Mouse (Mus musculus) MEL (cell line): Measurements from ENCODE around the gene Hist1h1e. TPM values are rescaled to one million over a fixed set of nuclear protein-coding genes. Genes with fewer than 3 reads are reported as not detected.
A peak's percentile ranks its signal among the peaks of the same experiment; 100 is the strongest.

Experiments used
- DNase-seq: peaks from one replicate; pipeline ENCODE4 v3.0.0; 2011; ENCODE audit warnings: low read depth, low spot score
- H3K27ac ChIP-seq: 2 replicates; pipeline ENCODE4 v1.5.1; 2012; ENCODE audit warnings: low read depth, mild to moderate bottlenecking, control low read depth, low read length, moderate library complexity; ENCODE audit not compliant: control insufficient read depth
- H3K27me3 ChIP-seq, 2 experiments: fragments of 150-350 bp in 1 of 2; sonication (generic) in 1 of 2; 2 replicates each; pipeline ENCODE4 v1.6.1; 2012; ENCODE audit warnings: low read length in 2 of 2, mild to moderate bottlenecking in 2 of 2, improper control_type of control experiment in 1 of 2, moderate library complexity in 1 of 2; ENCODE audit not compliant: insufficient read depth in 2 of 2, control insufficient read depth in 1 of 2
- H3K36me3 ChIP-seq, 2 experiments: 2 replicates each; pipeline ENCODE4 v1.6.1; 2012 to 2014; ENCODE audit warnings: low read length in 2 of 2, improper control_type of control experiment in 1 of 2, inconsistent platforms in 1 of 2, mild to moderate bottlenecking in 1 of 2; ENCODE audit not compliant: insufficient read depth in 2 of 2, control insufficient read depth in 1 of 2
- H3K4me1 ChIP-seq, 2 experiments: fragments of 150-350 bp in 1 of 2; sonication (generic) in 1 of 2; 2 replicates each; pipeline ENCODE4 v1.6.1; 2012; ENCODE audit warnings: low read length in 2 of 2, improper control_type of control experiment in 1 of 2, mild to moderate bottlenecking in 1 of 2; ENCODE audit not compliant: insufficient read depth in 2 of 2, control insufficient read depth in 1 of 2
- H3K4me3 ChIP-seq, 2 experiments: fragments of 150-350 bp in 1 of 2; sonication (generic) in 1 of 2; 2 replicates each; pipeline ENCODE4 v1.5.1; 2012; ENCODE audit warnings: low read depth in 2 of 2, low read length in 2 of 2, mild to moderate bottlenecking in 2 of 2, moderate library complexity in 2 of 2, control low read depth in 1 of 2, improper control_type of control experiment in 1 of 2; ENCODE audit not compliant: control insufficient read depth in 1 of 2, insufficient read depth in 1 of 2
- H3K79me2 ChIP-seq: 2 replicates; pipeline ENCODE4 v1.6.1; 2012; ENCODE audit warnings: mild to moderate bottlenecking, low read length, moderate library complexity; ENCODE audit not compliant: control insufficient read depth, poor library complexity, insufficient read depth
- H3K9ac ChIP-seq: 2 replicates; pipeline ENCODE4 v1.6.1; 2012; ENCODE audit warnings: low read depth, mild to moderate bottlenecking, control low read depth, low read length, moderate library complexity; ENCODE audit not compliant: control insufficient read depth, poor library complexity, severe bottlenecking
- H3K9me3 ChIP-seq: fragments of 150-350 bp; sonication (generic); replicated peaks from 2 replicates; pipeline ENCODE4 v1.6.1; 2012; ENCODE audit warnings: mild to moderate bottlenecking, low read length, improper control_type of control experiment, moderate library complexity; ENCODE audit not compliant: insufficient read depth
- CHD1 ChIP-seq: IDR thresholded peaks from 2 replicates; pipeline ENCODE4 v1.6.1; 2012; ENCODE audit warnings: low read depth, mild to moderate bottlenecking, inconsistent platforms, low read length, improper control_type of control experiment
- CHD2 ChIP-seq: IDR thresholded peaks from 2 replicates; pipeline ENCODE4 v1.6.1; 2011; ENCODE audit warnings: low read length, improper control_type of control experiment
- EP300 ChIP-seq, 2 experiments: IDR thresholded peaks; 2 replicates each; pipeline ENCODE4 v1.6.1; 2011; ENCODE audit warnings: improper control_type of control experiment in 2 of 2, low read length in 2 of 2, low read depth in 1 of 2, mild to moderate bottlenecking in 1 of 2
- GABPA ChIP-seq: IDR thresholded peaks from 2 replicates; pipeline ENCODE4 v1.6.1; 2012; ENCODE audit warnings: low read depth, mild to moderate bottlenecking, inconsistent platforms, low read length, improper control_type of control experiment, moderate library complexity
- GATA1 ChIP-seq: IDR thresholded peaks from 2 replicates; pipeline ENCODE4 v1.6.1; 2011; ENCODE audit warnings: low read depth, low read length, improper control_type of control experiment
- MAX ChIP-seq: IDR thresholded peaks from 2 replicates; pipeline ENCODE4 v1.6.1; 2011; ENCODE audit warnings: low read length, improper control_type of control experiment
- MYB ChIP-seq: IDR thresholded peaks from 2 replicates; pipeline ENCODE4 v1.6.1; 2011; ENCODE audit warnings: mild to moderate bottlenecking, low read depth, low read length, improper control_type of control experiment
- MYC ChIP-seq: IDR thresholded peaks from 2 replicates; pipeline ENCODE4 v1.6.1; 2011; ENCODE audit warnings: low read depth, mild to moderate bottlenecking, low read length, improper control_type of control experiment, moderate library complexity
- NRF1 ChIP-seq: IDR thresholded peaks from 2 replicates; pipeline ENCODE4 v1.6.1; 2014; ENCODE audit warnings: low read depth, mild to moderate bottlenecking, inconsistent platforms, low read length, improper control_type of control experiment, moderate library complexity; ENCODE audit not compliant: poor library complexity, insufficient read depth, severe bottlenecking
- POLR2AphosphoS2 ChIP-seq: IDR thresholded peaks from 2 replicates; pipeline ENCODE4 v1.6.1; 2011; ENCODE audit warnings: low read length, improper control_type of control experiment
- RCOR1 ChIP-seq: IDR thresholded peaks from 2 replicates; pipeline ENCODE4 v1.6.1; 2012; ENCODE audit warnings: low read depth, mild to moderate bottlenecking, inconsistent platforms, low read length, improper control_type of control experiment
- SMC3 ChIP-seq: IDR thresholded peaks from 2 replicates; pipeline ENCODE4 v1.6.1; 2011; ENCODE audit warnings: low read depth, low read length, improper control_type of control experiment
- TAL1 ChIP-seq: IDR thresholded peaks from 2 replicates; pipeline ENCODE4 v1.6.1; 2012; ENCODE audit warnings: mild to moderate bottlenecking, inconsistent platforms, low read length, moderate library complexity, mixed read lengths
- TCF12 ChIP-seq: IDR thresholded peaks from 2 replicates; pipeline ENCODE4 v1.6.1; 2014; ENCODE audit warnings: low read depth, mild to moderate bottlenecking, inconsistent platforms, low read length, improper control_type of control experiment, moderate library complexity
- UBTF ChIP-seq: IDR thresholded peaks from 2 replicates; pipeline ENCODE4 v1.6.1; 2012; ENCODE audit warnings: low read depth, mild to moderate bottlenecking, inconsistent platforms, low read length, improper control_type of control experiment, moderate library complexity, borderline replicate concordance; ENCODE audit not compliant: insufficient read depth
- USF1 ChIP-seq: IDR thresholded peaks from 2 replicates; pipeline ENCODE4 v1.6.1; 2014; ENCODE audit warnings: low read depth, mild to moderate bottlenecking, inconsistent platforms, low read length, improper control_type of control experiment, moderate library complexity
- ZKSCAN1 ChIP-seq: IDR thresholded peaks from 2 replicates; pipeline ENCODE4 v1.6.1; 2012; ENCODE audit warnings: low read depth, mild to moderate bottlenecking, inconsistent platforms, low read length, improper control_type of control experiment, moderate library complexity
- ZMIZ1 ChIP-seq: IDR thresholded peaks from 2 replicates; pipeline ENCODE4 v1.6.1; 2012; ENCODE audit warnings: low read depth, mild to moderate bottlenecking, inconsistent platforms, low read length, improper control_type of control experiment, moderate library complexity
- ZNF384 ChIP-seq: IDR thresholded peaks from 2 replicates; pipeline ENCODE4 v1.6.1; 2012; ENCODE audit warnings: low read depth, mild to moderate bottlenecking, inconsistent platforms, low read length, improper control_type of control experiment
- polyA plus RNA-seq, 2 experiments: library from polyadenylated mRNA; stranded (reverse) in 1 of 2; unstranded in 1 of 2; fragments of >175 nt in 1 of 2; fragments of >200 nt in 1 of 2; gene quantifications; 2 replicates each; pipeline versions ENCODE4 v1.2.1 to v1.2.4; 2012; ENCODE audit warnings: low replicate concordance in 2 of 2, low read depth in 1 of 2; ENCODE audit not compliant: insufficient read length in 2 of 2, insufficient read depth in 1 of 2, missing spikeins in 1 of 2
- total RNA-seq: library from RNA; depleted of rRNA; stranded (reverse); fragments of 300-350 nt; gene quantifications from 2 replicates; pipeline ENCODE4 v1.2.3, GENCODE M21; 2012

Hist1h1e gene
- total and polyA plus RNA-seq, 3 experiments, result 1.6 to 268 TPM; not detected in 1

DNA sequence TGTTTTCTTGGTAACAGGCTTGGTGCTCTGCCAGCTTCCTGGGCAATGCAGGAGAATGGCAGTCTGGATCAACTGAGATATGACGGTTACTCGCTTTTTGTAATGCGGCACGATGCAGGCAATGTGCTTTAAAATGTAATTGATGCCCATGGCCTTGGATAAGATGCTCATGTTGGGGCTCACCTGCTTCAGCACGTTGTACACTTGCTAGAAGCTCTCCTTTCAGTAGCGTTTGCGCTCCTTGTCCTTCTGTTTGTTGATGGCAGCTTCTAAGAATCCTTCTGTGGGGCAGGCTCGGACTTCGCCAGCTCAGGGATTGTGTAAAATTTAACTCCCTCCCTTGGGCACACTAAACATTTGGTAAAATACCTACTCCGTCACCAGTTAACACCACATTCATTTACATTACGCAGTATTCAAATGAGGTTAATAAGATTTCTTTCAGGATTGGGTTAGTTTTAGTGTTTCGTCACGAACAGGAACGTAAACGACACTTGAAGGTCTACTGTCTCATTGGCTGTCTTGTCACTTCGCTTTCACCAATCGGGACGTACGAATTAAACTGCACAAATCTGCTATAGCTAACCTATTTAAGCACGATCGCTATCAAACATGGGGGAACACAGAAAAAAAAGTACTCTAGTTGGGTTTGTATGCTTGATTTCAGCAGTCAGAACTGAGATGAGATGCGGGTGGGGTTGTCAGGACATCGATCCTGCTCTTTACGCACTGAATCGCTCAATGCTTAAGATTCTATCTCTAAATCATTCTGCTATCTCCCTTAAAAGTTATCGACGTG is 1.4 kb downstream of the Hist1h1e start, which contains the start of gene Hist1h2be (continued):
- TF ChIP-seq MYC, result 0 out of 2 replicates have a peak, but pooled peaks have one; percentile 14
- TF ChIP-seq GABPA, result no peak
- no peak for TF ChIP-seq USF1
- peak; percentile 70 for TF ChIP-seq ZNF384
- TF ChIP-seq RCOR1, result no peak
- peak; percentile 42 for TF ChIP-seq CHD2
- TF ChIP-seq UBTF, result no peak
- peak; percentile 21; the same call in 1 of the 2 replicates for TF ChIP-seq TAL1
- no peak for TF ChIP-seq SMC3
- no peak for TF ChIP-seq ZMIZ1
- TF ChIP-seq MYB, result peak; percentile 71
- 0 out of 2 replicates have a peak, but pooled peaks have one; percentile 15 for TF ChIP-seq TCF12
- TF ChIP-seq ZKSCAN1, result no peak

DNA sequence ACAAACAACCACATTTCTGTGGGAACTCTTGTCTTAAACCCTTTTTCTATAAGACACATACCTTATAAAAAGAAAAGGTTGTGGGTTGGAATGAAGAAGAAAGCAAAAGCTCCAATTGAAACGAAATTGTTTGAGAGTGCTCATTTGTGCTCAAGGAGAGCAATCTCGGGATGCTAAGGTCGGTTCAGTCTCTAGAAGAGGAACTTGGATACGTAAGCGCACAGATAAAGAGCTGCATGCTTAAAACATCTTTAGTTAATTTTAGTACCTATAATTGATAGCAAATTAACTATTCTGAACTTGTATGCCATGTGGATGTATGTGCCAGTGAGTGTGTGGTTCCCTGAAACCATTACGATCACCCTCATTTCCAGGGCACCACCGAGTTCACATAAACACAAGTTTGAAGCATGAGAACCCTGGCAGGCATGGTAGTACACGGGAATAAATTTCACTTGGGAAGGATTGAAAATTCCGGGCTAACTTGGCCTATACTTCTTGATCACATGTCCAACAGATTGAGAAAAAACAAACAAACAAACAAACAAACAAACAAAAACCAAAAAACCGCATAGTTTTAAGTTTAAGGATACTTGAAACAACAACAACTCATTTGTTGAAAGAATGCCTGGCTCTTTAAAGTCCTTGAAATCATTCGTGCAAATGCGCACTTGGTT is 2.2 kb downstream of the Hist1h1e start:
- Histone ChIP-seq H3K36me3 (peaks cover 0 to 9% of the 10 kb centered on the region in 2 experiments; a peak in 2 of 4 replicates), H3K9me3 (no peaks in the 10 kb centered on the region), H3K79me2 (peaks cover 2% of the 10 kb centered on the region; the same call in 1 of the 2 replicates), H3K4me3 (peak overlapping the region; percentile 38 to 43), H3K27me3 (peaks cover 0 to 2% of the 10 kb centered on the region in 2 experiments; a peak in 1 of 4 replicates), H3K27ac (peak overlapping the region; percentile 81)
- 0 out of 4 replicates have a peak, but pooled peaks of 1 of the 2 experiments have one; percentile 13 for TF ChIP-seq EP300 (IDR thresholded peaks at IDR 0.05; ENCODE audit: low read depth in 1 of 2, low read length in 2 of 2)
- TF ChIP-seq MAX, result 0 out of 2 replicates have a peak, but pooled peaks have one; percentile 48
- TF ChIP-seq CHD1, result peak; percentile 92
- TF ChIP-seq NRF1, result no peak
- peak; percentile 82 for TF ChIP-seq GATA1
- TF ChIP-seq ZMIZ1, result 0 out of 2 replicates have a peak, but pooled peaks have one; percentile 57
- TF ChIP-seq POLR2AphosphoS2, result no peak
- TF ChIP-seq, all 39 proteins: peak for 5
- Histone ChIP-seq H3K9ac (peak overlapping the region; percentile 49), H3K4me1 (peaks cover 0 to 10% of the 10 kb centered on the region in 2 experiments; a peak in 2 of 4 replicates)
- peak; percentile 76 for DNase-seq
